Mouse (Mus musculus) heart, adult 2 months (tissue): ENCODE measurements around the gene Olfr1458.

ENCODE experiments used
- CTCF ChIP-seq: fragments of 200-600 bp; IDR thresholded peaks from 2 replicates; pipeline ENCODE4 v1.8.1; 2022; ENCODE audit warnings: antibody characterized with exemption, mild to moderate bottlenecking, moderate library complexity
- POLR2A ChIP-seq: fragments of 200-500 bp; IDR thresholded peaks from 2 replicates; pipeline ENCODE4 v1.6.1; 2011; ENCODE audit warnings: mild to moderate bottlenecking, low read depth, low read length, control low read depth; ENCODE audit not compliant: insufficient read depth

GRCm38 (mm10) chr19:13060310-13060709, 46.3 kb downstream of the Olfr1458 start, which contains the start of gene Olfr1454:
- TF ChIP-seq CTCF (no peak), POLR2A (no peak)
